Mouse (Mus musculus) embryonic fibroblast, embryonic 13.5 days (primary cell): ENCODE measurements at regions not wholly inside any gene's neighbourhood (a gene's known extent, or its start where the extent isn't known, plus 50 kb on each side); places are given as distances from the start of the nearest gene placed in this dataset.

ENCODE experiments used
- CTCF ChIP-seq: IDR thresholded peaks from 2 replicates; pipeline ENCODE4 v1.5.1; 2011; ENCODE audit warnings: mild to moderate bottlenecking, control low read depth, low read length, moderate library complexity, borderline replicate concordance; ENCODE audit not compliant: insufficient read depth
- POLR2A ChIP-seq: IDR thresholded peaks from 2 replicates; pipeline ENCODE4 v1.6.1; 2011; ENCODE audit warnings: low read depth, mild to moderate bottlenecking, control low read depth, low read length, moderate library complexity

DNA sequence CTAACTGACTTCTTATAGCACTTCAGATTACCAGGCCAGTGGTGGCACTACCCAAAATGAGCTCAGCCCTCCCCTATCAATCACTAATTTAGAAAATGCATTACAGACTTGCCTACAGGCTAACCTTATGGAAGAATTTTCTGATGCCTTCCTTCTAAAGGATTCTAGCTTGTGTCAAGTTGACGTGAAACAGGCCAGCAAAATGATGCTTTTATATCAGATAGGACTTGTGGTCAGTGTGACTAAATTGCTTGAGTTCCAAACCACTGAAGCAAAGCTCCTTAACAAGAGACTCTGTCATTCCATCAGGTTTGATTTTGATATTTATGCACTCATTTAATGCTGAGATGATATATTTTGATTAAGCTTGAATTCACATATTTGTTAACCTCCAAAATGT lies 143.0 kb downstream of the Slc5a7 start:
- TF ChIP-seq CTCF: no peak
- no peak for TF ChIP-seq POLR2A
